Mouse (Mus musculus): Measurements from ENCODE around the gene Rapgef1. TPM values are rescaled to one million over a fixed set of nuclear protein-coding genes. Genes with fewer than 3 reads are reported as not detected.
"Not testable (repeated sequence)": the region's sequence is repeated elsewhere in the genome, so short reads cannot be mapped to it uniquely, and the experiment has no call there.

Rapgef1 gene
- polyA plus RNA-seq, 1 experiment, result 75.7 TPM

GRCm38 (mm10) chr2:29770162-29770561, 150.6 kb downstream of the Rapgef1 start:
- TF ChIP-seq POLR2A (IDR thresholded peaks at IDR 0.05; ENCODE audit: insufficient read depth, low read depth, low read length), result no peak
- TF ChIP-seq CTCF (IDR thresholded peaks at IDR 0.05; ENCODE audit: insufficient read depth, low read depth, low read length), result no peak
- no peak overlapping the region for H3K4me3 ChIP-seq (ENCODE audit: insufficient read depth, low read depth, low read length)
- no peaks in the 10 kb centered on the region for H3K4me1 ChIP-seq (ENCODE audit: control insufficient read depth, insufficient read depth, low read length)
- H3K27ac ChIP-seq (ENCODE audit: insufficient read depth, low read depth, low read length), result no peak overlapping the region

- Histone ChIP-seq H3K27ac (ENCODE audit: insufficient read depth, low read depth, low read length) (no peak overlapping the region), H3K4me3 (ENCODE audit: insufficient read depth, low read depth, low read length) (no peak overlapping the region), H3K4me1 (ENCODE audit: control insufficient read depth, insufficient read depth, low read length) (no peaks in the 10 kb centered on the region)
- WGBS, result 81% methylated on average over 8 of the region's 8 CpGs
- TF ChIP-seq POLR2A (IDR thresholded peaks at IDR 0.05; ENCODE audit: insufficient read depth, low read depth, low read length) (no peak), CTCF (IDR thresholded peaks at IDR 0.05; ENCODE audit: insufficient read depth, low read depth, low read length) (no peak)
Observed at GRCm38 (mm10) chr2:29771611-29772461, 152.3 kb downstream of the Rapgef1 start.

- Histone ChIP-seq H3K4me3 (ENCODE audit: insufficient read depth, low read depth, low read length) (no peak overlapping the region), H3K4me1 (ENCODE audit: control insufficient read depth, insufficient read depth, low read length) (no peaks in the 10 kb centered on the region), H3K27ac (ENCODE audit: insufficient read depth, low read depth, low read length) (no peak overlapping the region)
- TF ChIP-seq CTCF (IDR thresholded peaks at IDR 0.05; ENCODE audit: insufficient read depth, low read depth, low read length) (no peak), POLR2A (IDR thresholded peaks at IDR 0.05; ENCODE audit: insufficient read depth, low read depth, low read length) (no peak)
- 95% methylated on average over 4 of the region's 4 CpGs for WGBS
Observed at GRCm38 (mm10) chr2:29773323-29773722, 153.8 kb downstream of the Rapgef1 start.

- H3K27ac ChIP-seq (ENCODE audit: insufficient read depth, low read depth, low read length); H3K4me3 ChIP-seq (ENCODE audit: insufficient read depth, low read depth, low read length); H3K4me1 ChIP-seq (ENCODE audit: control insufficient read depth, insufficient read depth, low read length): not testable (repeated sequence)
- WGBS, result 97% methylated on average over 2 of the region's 2 CpGs
Observed at GRCm38 (mm10) chr2:29781256-29781655, 161.7 kb downstream of the Rapgef1 start.

- TF ChIP-seq POLR2A (IDR thresholded peaks at IDR 0.05; ENCODE audit: insufficient read depth, low read depth, low read length), result no peak
- TF ChIP-seq CTCF (IDR thresholded peaks at IDR 0.05; ENCODE audit: insufficient read depth, low read depth, low read length), result no peak
- WGBS, result 35% methylated on average over 4 of the region's 4 CpGs
- peaks cover 3% of the 10 kb centered on the region; the same call in 1 of the 2 replicates for H3K4me1 ChIP-seq (ENCODE audit: control insufficient read depth, insufficient read depth, low read length)
Observed at GRCm38 (mm10) chr2:29784290-29784689, 164.8 kb downstream of the Rapgef1 start.

GRCm38 (mm10) chr2:29787104-29787917, 167.8 kb downstream of the Rapgef1 start, which contains the start of gene Coq4:
Gene Coq4, plus strand, starts transcription at chr2:29787493.
- 2% methylated on average over 31 of the region's 31 CpGs for WGBS
- peaks cover 3% of the 10 kb centered on the region; the same call in 1 of the 2 replicates for H3K4me1 ChIP-seq (ENCODE audit: control insufficient read depth, insufficient read depth, low read length)
- H3K4me3 ChIP-seq (ENCODE audit: insufficient read depth, low read depth, low read length), result peak within 1 kb of the TSS; percentile 76
- H3K27ac ChIP-seq (ENCODE audit: insufficient read depth, low read depth, low read length), result peak within 1 kb of the TSS; percentile 57
- TF ChIP-seq CTCF (IDR thresholded peaks at IDR 0.05; ENCODE audit: insufficient read depth, low read depth, low read length) (no peak), POLR2A (IDR thresholded peaks at IDR 0.05; ENCODE audit: insufficient read depth, low read depth, low read length) (peak; percentile 43; the same call in 1 of the 2 replicates)

More at GRCm38 (mm10) chr2:29784290-29784689, 164.8 kb downstream of the Rapgef1 start:
- Histone ChIP-seq H3K27ac (ENCODE audit: insufficient read depth, low read depth, low read length) (no peak overlapping the region), H3K4me3 (ENCODE audit: insufficient read depth, low read depth, low read length) (no peak overlapping the region)

GRCm38 (mm10) chr2:29787937-29788681, 168.6 kb downstream of the Rapgef1 start, which contains the start of gene Trub2:
Gene Trub2, minus strand, starts transcription at chr2:29788502.
- Histone ChIP-seq H3K4me1 (ENCODE audit: control insufficient read depth, insufficient read depth, low read length) (peaks cover 3% of the 10 kb centered on the region; the same call in 1 of the 2 replicates), H3K27ac (ENCODE audit: insufficient read depth, low read depth, low read length) (peak within 1 kb of the TSS; percentile 57), H3K4me3 (ENCODE audit: insufficient read depth, low read depth, low read length) (peak within 1 kb of the TSS; percentile 76)
- TF ChIP-seq POLR2A (IDR thresholded peaks at IDR 0.05; ENCODE audit: insufficient read depth, low read depth, low read length) (peak; percentile 53), CTCF (IDR thresholded peaks at IDR 0.05; ENCODE audit: insufficient read depth, low read depth, low read length) (no peak)
- under 1% methylated on average over 45 of the region's 45 CpGs for WGBS

Other genes starting within 250 kb of the Rapgef1 start
- not detected in 2 replicates for gene Gm13420, start 132.0 kb downstream of the Rapgef1 start, polyA plus RNA-seq (2012; ENCODE audit: insufficient read depth, insufficient read length, low replicate concordance, missing spikeins)
- not detected in 2 replicates for gene Gm13547, start 139.6 kb downstream of the Rapgef1 start, polyA plus RNA-seq (2012; ENCODE audit: insufficient read depth, insufficient read length, low replicate concordance, missing spikeins)
- gene Coq4, start 167.8 kb downstream of the Rapgef1 start, polyA plus RNA-seq (2012; ENCODE audit: insufficient read depth, insufficient read length, low replicate concordance, missing spikeins), result not detected in 2 replicates
- not detected in 2 replicates for gene Trub2, start 168.8 kb downstream of the Rapgef1 start, polyA plus RNA-seq (2012; ENCODE audit: insufficient read depth, insufficient read length, low replicate concordance, missing spikeins)
- not detected in 2 replicates for gene Slc27a4, start 182.9 kb downstream of the Rapgef1 start, polyA plus RNA-seq (2012; ENCODE audit: insufficient read depth, insufficient read length, low replicate concordance, missing spikeins)
- not detected in 2 replicates for gene Urm1, start 200.4 kb downstream of the Rapgef1 start, polyA plus RNA-seq (2012; ENCODE audit: insufficient read depth, insufficient read length, low replicate concordance, missing spikeins)
- not detected in 2 replicates for gene Cercam, start 249.4 kb downstream of the Rapgef1 start, polyA plus RNA-seq (2012; ENCODE audit: insufficient read depth, insufficient read length, low replicate concordance, missing spikeins)